Mouse (Mus musculus): Measurements from ENCODE around the gene Rnf5.
A peak's percentile ranks its signal among the peaks of the same experiment; 100 is the strongest.

Gene Rnf5

GRCm38 (mm10) chr17:34585877-34586771, 17.4 kb downstream of the Rnf5 start:
- no peak for DNase-seq (ENCODE audit: low read depth)

DNA sequence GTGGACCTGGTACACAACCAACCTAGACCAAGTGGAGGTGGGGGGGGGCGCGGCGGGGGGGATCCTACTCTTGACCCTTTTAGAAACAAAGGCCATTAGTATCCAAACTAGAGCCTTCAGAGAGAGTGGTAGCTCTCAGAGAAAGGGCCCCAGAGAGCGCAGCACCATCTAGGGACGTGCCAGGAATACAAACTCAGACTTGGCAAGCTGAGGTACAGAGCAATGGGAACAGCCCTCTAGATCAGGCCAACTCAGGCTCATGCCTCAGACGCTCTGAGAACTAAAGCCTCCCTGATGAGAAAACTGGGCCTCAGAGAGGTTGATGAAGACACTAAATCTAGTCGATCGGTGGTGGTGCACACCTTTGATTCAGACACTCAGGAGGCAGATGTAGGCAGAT, 18.4 kb downstream of the Rnf5 start:
- no peak for DNase-seq (ENCODE audit: low read depth)

DNA sequence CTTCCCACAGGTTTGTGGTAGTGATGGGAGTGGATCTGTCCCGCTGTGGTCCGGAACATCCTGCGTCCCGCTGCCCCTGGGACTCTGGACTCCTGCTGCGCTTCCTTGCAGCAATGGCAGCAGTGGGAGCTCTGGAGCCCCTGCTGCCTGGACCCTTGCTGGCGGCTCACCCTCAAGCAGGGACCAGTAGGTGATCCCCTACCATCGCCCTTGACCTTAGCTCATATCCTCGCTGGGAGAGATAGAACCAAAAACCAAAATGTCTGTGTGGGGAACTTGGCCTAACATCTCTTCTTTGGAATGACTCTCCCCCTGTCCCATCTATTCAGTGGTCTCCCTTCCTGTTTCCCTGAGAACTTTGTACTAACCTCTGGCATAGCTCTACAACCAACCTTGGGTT, 19.7 kb downstream of the Rnf5 start:
- no peak for DNase-seq (ENCODE audit: low read depth)

- no peak for DNase-seq (ENCODE audit: low read depth)
Observed at GRCm38 (mm10) chr17:34583397-34583796, 20.1 kb downstream of the Rnf5 start.

- DNase-seq (ENCODE audit: low read depth), result no peak
Observed at GRCm38 (mm10) chr17:34582528-34582927, 21.0 kb downstream of the Rnf5 start.

- no peak for DNase-seq (ENCODE audit: low read depth)
Observed at GRCm38 (mm10) chr17:34578070-34578469, 25.4 kb downstream of the Rnf5 start.

- no peak for DNase-seq (ENCODE audit: low read depth)
Observed at GRCm38 (mm10) chr17:34576577-34576976, 26.9 kb downstream of the Rnf5 start.

DNA sequence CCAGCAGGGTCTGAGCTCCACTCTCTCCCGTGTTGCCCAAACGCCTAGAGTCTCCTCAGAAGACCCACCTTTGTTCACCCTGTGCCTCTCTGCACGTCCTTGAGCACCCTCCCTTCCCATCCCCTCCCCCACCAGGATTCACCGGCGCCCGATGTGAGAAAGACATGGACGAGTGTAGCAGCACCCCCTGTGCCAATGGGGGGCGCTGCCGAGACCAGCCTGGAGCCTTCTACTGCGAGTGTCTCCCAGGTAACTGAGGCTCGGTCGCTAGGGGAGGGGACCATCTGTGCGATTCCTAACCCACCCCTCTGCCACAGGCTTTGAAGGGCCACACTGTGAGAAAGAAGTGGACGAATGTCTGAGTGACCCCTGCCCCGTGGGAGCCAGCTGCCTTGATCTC, 31.1 kb downstream of the Rnf5 start:
- no peak for DNase-seq (ENCODE audit: low read depth)

DNA sequence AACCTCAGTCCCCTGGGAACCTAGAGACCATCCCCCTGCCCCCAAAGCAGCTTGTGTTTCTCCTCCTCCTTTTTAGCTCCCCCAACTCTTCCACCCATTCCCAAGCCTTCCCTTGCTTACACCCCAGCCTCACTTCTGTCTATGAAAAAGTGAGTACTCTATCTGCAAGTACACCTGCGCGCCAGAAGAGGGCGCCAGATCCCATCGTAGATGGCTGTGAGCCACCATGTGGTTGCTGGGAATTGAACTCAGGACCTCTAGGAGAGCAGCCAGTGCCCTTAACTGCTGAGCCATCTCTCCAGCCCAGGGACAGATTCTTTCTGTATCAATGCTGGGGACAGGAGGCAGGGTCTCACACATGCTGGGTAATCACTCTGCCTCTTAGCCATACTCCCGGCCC, 31.6 kb downstream of the Rnf5 start:
- DNase-seq (ENCODE audit: low read depth), result peak; percentile 36

DNA sequence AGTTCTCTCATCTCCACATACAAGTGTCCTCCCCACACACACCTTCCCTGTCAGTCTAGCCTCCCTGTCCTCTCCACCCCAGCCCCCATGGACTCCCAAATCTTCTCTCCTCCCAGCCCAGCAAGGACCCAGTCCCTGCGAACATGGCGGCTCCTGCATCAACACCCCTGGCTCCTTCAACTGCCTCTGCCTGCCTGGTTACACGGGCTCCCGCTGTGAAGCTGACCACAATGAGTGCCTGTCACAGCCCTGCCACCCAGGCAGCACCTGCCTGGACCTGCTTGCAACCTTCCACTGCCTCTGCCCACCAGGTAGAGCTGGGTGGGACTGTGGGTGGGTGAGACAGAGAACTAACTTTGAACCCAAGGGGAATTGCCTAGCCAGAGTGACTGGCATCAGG, 33.6 kb downstream of the Rnf5 start:
- DNase-seq (ENCODE audit: low read depth), result no peak

- DNase-seq (ENCODE audit: low read depth), result no peak
Observed at GRCm38 (mm10) chr17:34568421-34568820, 35.1 kb downstream of the Rnf5 start.

DNA sequence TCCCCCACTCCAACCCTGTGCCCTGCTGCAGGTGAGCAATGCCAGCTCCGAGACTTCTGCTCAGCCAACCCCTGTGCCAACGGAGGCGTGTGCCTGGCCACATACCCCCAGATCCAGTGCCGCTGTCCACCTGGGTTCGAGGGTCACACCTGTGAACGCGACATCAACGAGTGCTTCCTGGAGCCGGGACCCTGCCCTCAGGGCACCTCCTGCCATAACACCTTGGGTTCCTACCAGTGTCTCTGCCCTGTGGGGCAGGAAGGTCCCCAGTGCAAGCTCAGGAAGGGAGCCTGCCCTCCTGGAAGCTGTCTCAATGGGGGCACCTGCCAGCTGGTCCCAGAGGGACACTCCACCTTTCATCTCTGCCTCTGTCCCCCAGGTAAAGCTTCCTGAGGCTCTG, 36.2 kb downstream of the Rnf5 start:
- no peak for DNase-seq (ENCODE audit: low read depth)

DNA sequence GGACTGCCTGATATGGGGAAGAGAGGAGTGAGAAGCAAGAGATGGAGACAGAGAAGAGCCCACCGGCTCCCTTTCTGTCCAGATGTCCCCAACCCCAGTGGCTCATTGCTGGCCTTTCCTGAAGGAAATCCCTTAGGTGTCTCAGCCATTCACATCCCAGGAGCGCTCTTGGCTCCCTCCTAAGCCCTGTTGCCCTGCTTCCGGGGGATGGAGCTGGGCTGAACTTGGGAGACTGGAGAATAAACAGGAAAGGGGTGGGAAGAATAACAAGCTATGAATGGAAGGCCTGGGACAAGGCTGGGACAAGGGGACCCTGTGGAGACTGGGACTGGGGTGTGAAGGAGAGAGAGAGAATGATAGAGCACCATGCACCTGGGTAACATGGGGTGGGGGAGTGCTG, 38.7 kb downstream of the Rnf5 start:
- no peak for DNase-seq (ENCODE audit: low read depth)

DNA sequence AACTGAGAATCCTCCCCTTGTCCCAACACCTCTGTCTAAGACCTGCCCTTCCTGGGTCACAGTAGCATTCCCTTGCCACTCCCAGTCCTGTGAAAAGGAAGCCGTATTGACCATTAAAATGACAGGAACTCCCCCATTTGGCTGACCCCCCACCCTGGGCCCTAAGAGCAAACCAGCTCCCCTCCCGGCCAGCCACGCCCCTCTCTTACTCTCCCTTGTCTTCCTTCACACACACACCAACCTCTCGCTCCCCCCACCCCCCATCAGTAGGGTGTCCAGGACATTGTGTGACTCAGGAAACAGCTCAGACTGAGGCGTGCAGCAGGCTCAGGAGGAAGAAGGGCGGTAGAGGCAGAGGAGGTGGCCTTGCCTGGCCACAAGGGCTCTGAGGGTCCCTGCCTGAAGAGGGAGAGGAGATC, 39.5 kb downstream of the Rnf5 start, which contains the start of gene Notch4:
TSS of gene Notch4 (plus strand) at position 266 of the 419 bp plus-strand sequence.
- peak; percentile 34 for DNase-seq (ENCODE audit: low read depth)

- DNase-seq (ENCODE audit: low read depth), result no peak
Observed at GRCm38 (mm10) chr17:34563354-34563753, 40.1 kb downstream of the Rnf5 start.

DNA sequence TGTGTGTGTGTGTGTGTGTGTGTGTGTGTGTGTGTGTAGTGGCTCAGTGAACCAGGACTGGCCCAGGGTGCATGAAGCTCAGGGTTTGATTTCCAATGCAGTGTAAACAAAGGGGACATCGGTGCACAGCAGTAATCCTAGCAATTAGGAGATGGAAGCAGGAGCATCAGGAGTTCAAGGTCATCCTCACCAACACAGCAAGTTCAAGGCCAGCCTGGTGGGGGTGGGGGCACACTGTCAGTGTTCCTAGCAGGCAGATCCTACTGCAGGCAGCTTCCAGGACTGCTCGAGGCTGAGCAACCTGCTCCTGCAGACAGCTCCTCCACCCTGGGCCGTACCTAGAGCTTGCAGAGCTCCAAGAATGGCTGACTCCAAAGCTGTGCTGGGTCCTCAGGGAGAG, 40.9 kb downstream of the Rnf5 start:
- no peak for DNase-seq (ENCODE audit: low read depth)

GRCm38 (mm10) chr17:34561200-34561599, 42.3 kb downstream of the Rnf5 start:
- no peak for DNase-seq (ENCODE audit: low read depth)

DNA sequence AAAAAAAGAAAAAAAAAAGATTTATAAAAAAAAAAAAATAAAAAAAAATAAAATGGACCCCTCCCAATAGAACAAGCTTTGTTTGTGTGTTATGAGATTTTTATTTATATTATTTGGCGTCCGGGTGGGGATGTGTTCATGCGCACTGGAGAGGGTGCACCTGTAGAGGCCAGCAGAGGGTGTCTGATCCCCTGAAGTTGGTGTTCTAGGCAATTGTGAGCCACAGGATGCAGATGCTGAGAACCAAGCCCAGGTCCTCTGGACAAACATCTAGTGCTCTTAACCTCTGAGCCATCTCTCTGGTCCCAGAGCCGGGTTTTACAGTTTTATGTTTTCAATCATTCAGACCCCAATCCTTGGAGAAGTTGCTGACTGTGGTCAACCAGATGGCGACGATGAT, 43.1 kb downstream of the Rnf5 start:
- DNase-seq (ENCODE audit: low read depth), result no peak

GRCm38 (mm10) chr17:34559895-34560294, 43.6 kb downstream of the Rnf5 start:
- DNase-seq (ENCODE audit: low read depth), result no peak

GRCm38 (mm10) chr17:34559116-34559515, 44.4 kb downstream of the Rnf5 start:
- DNase-seq (ENCODE audit: low read depth), result no peak

GRCm38 (mm10) chr17:34557411-34557810, 46.1 kb downstream of the Rnf5 start:
- DNase-seq (ENCODE audit: low read depth), result no peak

GRCm38 (mm10) chr17:34556406-34556805, 47.1 kb downstream of the Rnf5 start:
- DNase-seq (ENCODE audit: low read depth), result peak; percentile 46

DNA sequence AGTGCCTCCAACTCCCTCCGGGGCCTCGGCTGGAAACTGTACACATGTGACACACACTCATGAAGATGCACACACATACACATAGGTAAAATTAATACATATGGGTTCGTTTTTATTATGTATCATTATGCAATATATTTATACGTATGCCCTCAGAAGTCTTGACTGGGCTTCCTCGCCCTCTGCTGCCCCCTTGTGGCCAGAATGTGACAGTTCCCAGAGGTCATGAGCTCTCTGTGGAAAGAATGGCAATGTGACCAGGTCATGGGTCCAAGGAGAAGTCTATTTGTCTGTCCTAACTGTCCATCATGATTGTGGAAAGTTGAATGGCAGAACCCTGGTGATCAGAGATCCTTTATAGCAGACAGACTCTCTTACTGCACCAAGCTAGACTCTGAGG, 48.0 kb downstream of the Rnf5 start:
- DNase-seq (ENCODE audit: low read depth), result peak; percentile 73

All from 416B (cell line).